Mouse (Mus musculus) adrenal gland, postnatal 25 days (tissue): ENCODE results near the gene Tex11. TPM values are rescaled to one million over a fixed set of nuclear protein-coding genes. Genes with fewer than 3 reads are reported as not detected.

ENCODE experiments used
- total RNA-seq: library from RNA; stranded (reverse); gene quantifications from 2 replicates; pipeline ENCODE4 v1.2.3, GENCODE M21; 2021

The Tex11 gene
- total RNA-seq, 1 experiment from 2014 or later = not detected

Other genes starting within 250 kb of the Tex11 start
- 0.58 TPM in 1 of 2 replicates, not detected in the other for gene Slc7a3, start 26.4 kb upstream of the Tex11 start, total RNA-seq
- gene Snx12, start 162.9 kb upstream of the Tex11 start, total RNA-seq = 35.7 and 52.4 TPM in 2 replicates
- 28.5 and 40.7 TPM in 2 replicates for gene Foxo4, start 194.9 kb upstream of the Tex11 start, total RNA-seq
- not detected in 2 replicates for gene Gm614, start 204.3 kb upstream of the Tex11 start, total RNA-seq
- gene Il2rg, start 208.6 kb upstream of the Tex11 start, total RNA-seq = 8.3 and 9.7 TPM in 2 replicates
- not detected in 2 replicates for gene Gm20489, start 209.4 kb upstream of the Tex11 start, total RNA-seq
- 42.3 and 51.4 TPM in 2 replicates for gene Med12, start 214.4 kb upstream of the Tex11 start, total RNA-seq
- 13.5 and 15.0 TPM in 2 replicates for gene Nlgn3, start 239.5 kb upstream of the Tex11 start, total RNA-seq